Mouse (Mus musculus): ENCODE results near the gene Angptl4. TPM values are rescaled to one million over a fixed set of nuclear protein-coding genes. Genes with fewer than 3 reads are reported as not detected.

Angptl4 gene
- polyA plus RNA-seq, 1 experiment: 212 TPM

DNA sequence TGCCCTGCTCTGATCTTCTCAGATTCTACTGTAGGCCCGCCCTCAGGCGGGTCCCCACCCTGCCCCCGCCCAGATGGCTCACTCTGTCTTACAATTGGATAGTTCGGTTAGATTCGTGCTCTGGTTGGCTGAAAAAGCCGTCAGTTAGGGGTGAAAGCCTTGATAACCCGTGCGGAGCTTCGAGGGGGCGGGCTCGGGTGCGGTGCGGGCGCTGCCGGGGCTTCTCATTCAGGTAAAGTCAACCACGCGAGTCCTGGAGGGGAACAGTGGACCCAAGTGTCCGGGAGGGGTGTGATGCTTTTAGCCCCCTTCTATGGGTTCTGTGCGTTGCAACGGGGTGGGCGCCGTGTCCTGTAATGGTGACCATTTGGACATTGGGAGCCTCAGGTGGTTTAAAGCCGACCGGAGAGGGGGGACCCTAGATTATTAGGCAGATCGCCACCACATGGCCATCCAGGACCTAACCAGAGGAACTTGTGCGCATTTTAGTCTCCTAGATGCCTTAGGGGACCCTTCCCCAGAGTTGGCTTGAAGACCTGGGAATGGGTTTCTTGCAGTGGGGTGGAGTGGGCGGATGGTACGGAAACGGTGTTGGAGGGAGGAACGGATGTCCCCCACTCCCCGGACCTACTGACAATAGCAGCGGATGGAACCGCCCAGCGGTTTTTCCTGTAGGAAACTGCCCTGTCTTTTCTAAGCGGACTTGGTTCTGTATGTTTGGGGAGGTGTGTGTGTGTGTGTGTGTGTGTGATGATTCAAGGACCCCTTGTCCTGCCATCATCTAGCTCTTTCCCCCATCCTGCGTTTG lies 28.9 kb upstream of the Angptl4 start, which contains the start of gene Kank3:
Gene Kank3 (plus strand): TSS at position 186 of the 808 bp plus-strand sequence.
- Histone ChIP-seq H3K27me3 (ENCODE audit: control insufficient read depth, insufficient read depth, insufficient read length) (no peaks in the 10 kb centered on the region), H3ac (ENCODE audit: control insufficient read depth, insufficient read length, low read depth) (peak within 1 kb of the TSS; percentile 67), H3K79me3 (ENCODE audit: low read depth) (no peaks in the 10 kb centered on the region), H3K36me3 (ENCODE audit: control insufficient read depth, insufficient read depth) (no peaks in the 10 kb centered on the region), H3K4me3 (ENCODE audit: insufficient read depth, poor library complexity, severe bottlenecking) (peak within 1 kb of the TSS; percentile 43), H3K79me2 (ENCODE audit: control insufficient read depth, insufficient read depth) (no peaks in the 10 kb centered on the region)
- TF ChIP-seq MYOG (IDR thresholded peaks at IDR 0.05; ENCODE audit: control insufficient read depth, extremely low read depth, insufficient read length): no peak
- TF ChIP-seq USF1 (IDR thresholded peaks at IDR 0.05; ENCODE audit: low read depth): no peak
- no peak for TF ChIP-seq CEBPB (IDR thresholded peaks at IDR 0.05; ENCODE audit: low read depth)
- TF ChIP-seq MYOD1 (IDR thresholded peaks at IDR 0.05; ENCODE audit: control insufficient read depth, insufficient read length, low read depth): no peak
- TF ChIP-seq FOSL1 (IDR thresholded peaks at IDR 0.05; ENCODE audit: insufficient read depth, low read length, poor library complexity, severe bottlenecking): no peak
- TF ChIP-seq MAX (IDR thresholded peaks at IDR 0.05): no peak
- TF ChIP-seq CTCF (IDR thresholded peaks at IDR 0.05; ENCODE audit: control insufficient read depth, insufficient read depth, insufficient read length): no peak

DNA sequence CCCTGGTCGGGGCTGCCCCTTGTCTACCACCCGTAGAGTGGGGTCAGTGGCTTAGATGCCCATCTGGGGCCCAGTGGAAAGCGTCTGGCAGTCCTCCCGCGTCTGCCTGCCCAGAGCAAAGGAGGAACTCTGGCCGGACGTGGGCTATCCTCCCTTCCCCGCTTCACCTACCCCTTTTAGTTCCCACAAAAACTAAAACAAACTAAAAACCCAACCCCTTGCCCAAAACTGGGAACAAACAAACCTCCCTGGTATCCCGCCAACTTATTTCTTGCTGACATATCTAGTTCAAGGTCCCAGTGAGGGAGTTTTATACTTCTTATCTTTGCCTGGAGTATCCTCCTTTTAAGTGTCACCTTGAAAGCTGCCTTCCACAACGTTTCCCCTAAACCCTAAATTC lies 26.6 kb upstream of the Angptl4 start:
- no peak overlapping the region for H3K4me3 ChIP-seq (ENCODE audit: insufficient read depth, poor library complexity, severe bottlenecking)
- no peaks in the 10 kb centered on the region for H3K27me3 ChIP-seq (ENCODE audit: control insufficient read depth, insufficient read depth, insufficient read length)
- H3K79me2 ChIP-seq (ENCODE audit: control insufficient read depth, insufficient read depth): no peaks in the 10 kb centered on the region
- no peak overlapping the region for H3ac ChIP-seq (ENCODE audit: control insufficient read depth, insufficient read length, low read depth)
- no peaks in the 10 kb centered on the region for H3K79me3 ChIP-seq (ENCODE audit: low read depth)
- H3K36me3 ChIP-seq (ENCODE audit: control insufficient read depth, insufficient read depth): no peaks in the 10 kb centered on the region
- no peak for TF ChIP-seq MAX (IDR thresholded peaks at IDR 0.05)
- no peak for TF ChIP-seq CTCF (IDR thresholded peaks at IDR 0.05; ENCODE audit: control insufficient read depth, insufficient read depth, insufficient read length)
- no peak for TF ChIP-seq FOSL1 (IDR thresholded peaks at IDR 0.05; ENCODE audit: insufficient read depth, low read length, poor library complexity, severe bottlenecking)
- no peak for TF ChIP-seq MYOD1 (IDR thresholded peaks at IDR 0.05; ENCODE audit: control insufficient read depth, insufficient read length, low read depth)
- no peak for TF ChIP-seq CEBPB (IDR thresholded peaks at IDR 0.05; ENCODE audit: low read depth)
- TF ChIP-seq MYOG (IDR thresholded peaks at IDR 0.05; ENCODE audit: control insufficient read depth, extremely low read depth, insufficient read length): no peak
- no peak for TF ChIP-seq USF1 (IDR thresholded peaks at IDR 0.05; ENCODE audit: low read depth)

DNA sequence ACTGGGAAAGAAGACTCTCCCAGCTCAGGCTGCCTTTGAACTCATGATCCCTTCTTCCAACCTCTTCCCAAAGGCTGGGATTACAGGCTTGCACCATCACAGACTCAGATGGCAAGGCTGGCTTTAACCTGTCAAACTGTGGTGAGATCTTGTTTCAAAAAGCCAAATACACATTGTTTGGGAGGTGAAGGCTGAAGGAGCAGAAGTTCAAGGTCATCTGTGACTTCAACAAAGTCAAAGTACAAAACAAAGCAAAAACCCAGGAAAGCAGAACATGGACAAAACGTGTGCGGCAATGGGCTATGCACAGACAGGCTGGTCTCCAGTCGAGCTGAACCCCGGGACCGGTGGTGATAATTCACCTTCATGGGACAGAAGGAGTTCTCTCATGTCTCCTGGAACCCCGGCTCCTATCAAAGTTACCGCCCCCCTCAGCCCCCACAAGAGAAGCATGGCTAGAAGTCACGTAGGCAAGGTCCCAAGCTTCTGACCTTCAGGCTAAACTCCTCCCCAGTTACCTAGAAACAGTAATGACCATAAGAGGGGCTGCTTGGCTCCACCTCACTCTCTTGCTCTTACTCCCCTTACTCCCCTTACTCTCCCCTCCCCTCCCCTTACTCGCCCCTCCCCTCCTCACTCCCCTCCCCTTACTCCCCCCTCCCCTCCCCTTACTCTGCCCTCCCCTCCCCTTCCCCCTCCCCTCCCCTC lies 25.7 kb upstream of the Angptl4 start:
- Histone ChIP-seq H3ac (ENCODE audit: control insufficient read depth, insufficient read length, low read depth) (no peak overlapping the region), H3K79me3 (ENCODE audit: low read depth) (no peaks in the 10 kb centered on the region), H3K4me3 (ENCODE audit: insufficient read depth, poor library complexity, severe bottlenecking) (no peak overlapping the region), H3K27me3 (ENCODE audit: control insufficient read depth, insufficient read depth, insufficient read length) (no peaks in the 10 kb centered on the region), H3K36me3 (ENCODE audit: control insufficient read depth, insufficient read depth) (no peaks in the 10 kb centered on the region), H3K79me2 (ENCODE audit: control insufficient read depth, insufficient read depth) (no peaks in the 10 kb centered on the region)
- no peak for TF ChIP-seq USF1 (IDR thresholded peaks at IDR 0.05; ENCODE audit: low read depth)
- TF ChIP-seq CTCF (IDR thresholded peaks at IDR 0.05; ENCODE audit: control insufficient read depth, insufficient read depth, insufficient read length): no peak
- TF ChIP-seq MYOG (IDR thresholded peaks at IDR 0.05; ENCODE audit: control insufficient read depth, extremely low read depth, insufficient read length): no peak

DNA sequence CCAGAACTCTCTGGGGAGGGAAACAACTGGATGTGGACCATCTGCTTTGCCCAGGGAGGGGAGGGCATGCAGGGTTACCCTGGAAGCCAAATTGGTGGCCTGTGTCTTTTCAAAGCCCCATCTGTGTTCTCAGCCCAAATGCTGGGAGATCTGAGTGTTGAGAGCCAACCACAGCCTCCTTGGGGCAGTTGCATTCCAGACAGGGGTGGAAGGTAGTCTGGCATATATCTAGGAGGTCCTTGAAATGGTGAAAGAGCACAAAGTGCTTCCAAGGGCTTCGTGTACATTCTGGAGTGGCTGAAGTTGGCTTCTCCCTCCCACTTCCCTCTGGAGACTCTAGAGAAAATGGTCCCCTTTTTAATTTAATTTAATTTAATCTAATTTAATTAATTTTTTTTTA lies 23.1 kb upstream of the Angptl4 start:
- no peaks in the 10 kb centered on the region for H3K79me3 ChIP-seq (ENCODE audit: low read depth)
- H3K27me3 ChIP-seq (ENCODE audit: control insufficient read depth, insufficient read depth, insufficient read length): no peaks in the 10 kb centered on the region
- H3K79me2 ChIP-seq (ENCODE audit: control insufficient read depth, insufficient read depth): no peaks in the 10 kb centered on the region
- no peak overlapping the region for H3ac ChIP-seq (ENCODE audit: control insufficient read depth, insufficient read length, low read depth)
- no peak overlapping the region for H3K4me3 ChIP-seq (ENCODE audit: insufficient read depth, poor library complexity, severe bottlenecking)
- no peak for TF ChIP-seq MAX (IDR thresholded peaks at IDR 0.05)
- no peak for TF ChIP-seq CTCF (IDR thresholded peaks at IDR 0.05; ENCODE audit: control insufficient read depth, insufficient read depth, insufficient read length)
- TF ChIP-seq CEBPB (IDR thresholded peaks at IDR 0.05; ENCODE audit: low read depth): no peak
- no peak for TF ChIP-seq MYOG (IDR thresholded peaks at IDR 0.05; ENCODE audit: control insufficient read depth, extremely low read depth, insufficient read length)
- TF ChIP-seq MYOD1 (IDR thresholded peaks at IDR 0.05; ENCODE audit: control insufficient read depth, insufficient read length, low read depth): no peak
- no peak for TF ChIP-seq FOSL1 (IDR thresholded peaks at IDR 0.05; ENCODE audit: insufficient read depth, low read length, poor library complexity, severe bottlenecking)
- TF ChIP-seq USF1 (IDR thresholded peaks at IDR 0.05; ENCODE audit: low read depth): no peak
- no peaks in the 10 kb centered on the region for H3K36me3 ChIP-seq (ENCODE audit: control insufficient read depth, insufficient read depth)

DNA sequence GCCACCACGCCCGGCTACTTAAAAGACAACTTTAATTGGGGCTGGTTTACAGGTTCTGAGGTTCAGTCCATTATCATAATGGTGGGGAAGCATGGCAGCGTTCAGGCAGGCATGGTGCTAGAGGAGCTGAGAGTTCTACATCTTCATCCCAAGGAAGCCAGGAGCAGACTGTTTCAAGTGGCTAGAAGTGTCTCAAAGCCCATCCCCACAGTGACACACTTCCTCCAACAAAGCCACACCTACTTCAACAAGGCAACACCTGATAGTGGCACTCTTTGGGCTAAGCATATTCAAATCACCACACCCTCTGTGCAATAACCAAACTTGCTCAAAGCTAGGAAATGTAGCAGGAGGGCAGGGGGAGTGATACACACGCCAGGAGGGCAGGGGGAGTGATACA lies 22.6 kb upstream of the Angptl4 start:
- Histone ChIP-seq H3K79me2 (ENCODE audit: control insufficient read depth, insufficient read depth) (no peaks in the 10 kb centered on the region), H3K27me3 (ENCODE audit: control insufficient read depth, insufficient read depth, insufficient read length) (no peaks in the 10 kb centered on the region), H3K79me3 (ENCODE audit: low read depth) (no peaks in the 10 kb centered on the region), H3K4me3 (ENCODE audit: insufficient read depth, poor library complexity, severe bottlenecking) (no peak overlapping the region), H3K36me3 (ENCODE audit: control insufficient read depth, insufficient read depth) (no peaks in the 10 kb centered on the region), H3ac (ENCODE audit: control insufficient read depth, insufficient read length, low read depth) (no peak overlapping the region)
- TF ChIP-seq CTCF (IDR thresholded peaks at IDR 0.05; ENCODE audit: control insufficient read depth, insufficient read depth, insufficient read length) (no peak), FOSL1 (IDR thresholded peaks at IDR 0.05; ENCODE audit: insufficient read depth, low read length, poor library complexity, severe bottlenecking) (no peak), MAX (IDR thresholded peaks at IDR 0.05) (no peak), USF1 (IDR thresholded peaks at IDR 0.05; ENCODE audit: low read depth) (no peak), MYOG (IDR thresholded peaks at IDR 0.05; ENCODE audit: control insufficient read depth, extremely low read depth, insufficient read length) (no peak), CEBPB (IDR thresholded peaks at IDR 0.05; ENCODE audit: low read depth) (no peak), MYOD1 (IDR thresholded peaks at IDR 0.05; ENCODE audit: control insufficient read depth, insufficient read length, low read depth) (no peak)
